Mouse (Mus musculus) naive thymus-derived CD4-positive, alpha-beta T cell, adult 2 months (primary cell): Measurements from ENCODE around the gene Gm4778.
"Not testable (repeated sequence)": the region's sequence is repeated elsewhere in the genome, so short reads cannot be mapped to it uniquely, and the experiment has no call there.

Experiments used
- DNase-seq: peaks from one replicate; pipeline ENCODE4 v3.0.0-alpha.2; 2011; ENCODE audit warnings: low read depth

Gene Gm4778

GRCm38 (mm10) chr3:94263736-94264135 is at the start of gene Gm4778:
Gene Gm4778, plus strand, starts transcription at chr3:94264036.
- DNase-seq, result not testable (repeated sequence)

- DNase-seq, result no peak
Measured at GRCm38 (mm10) chr3:94260598-94260997, 3.2 kb upstream of the Gm4778 start.

DNA sequence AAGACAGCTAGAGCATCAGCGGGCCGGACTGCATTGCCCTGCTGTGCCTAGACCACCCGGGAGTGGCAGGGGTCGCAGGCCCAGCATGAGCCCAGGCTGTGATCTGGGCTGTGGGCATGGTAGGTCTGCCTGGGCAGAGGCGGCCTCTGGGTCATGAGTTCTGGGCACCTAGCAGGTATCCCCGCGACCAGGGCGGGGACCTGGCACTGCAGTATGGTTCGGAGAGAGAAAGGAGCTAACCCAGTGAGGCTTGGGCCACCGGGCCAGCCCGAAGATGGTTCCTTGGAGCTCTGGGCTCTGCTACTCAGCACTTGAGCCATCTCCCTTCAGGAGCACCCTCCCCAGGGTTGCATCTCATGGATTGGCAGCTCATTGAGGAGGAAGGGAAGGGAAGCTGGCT is 12.2 kb downstream of the Gm4778 start:
- no peak for DNase-seq

GRCm38 (mm10) chr3:94305457-94305856 is 41.6 kb downstream of the Gm4778 start:
- DNase-seq, result no peak

- no peak for DNase-seq
Measured at GRCm38 (mm10) chr3:94306975-94307374, 43.1 kb downstream of the Gm4778 start.

- DNase-seq, result peak; percentile 93
Measured at GRCm38 (mm10) chr3:94309633-94310363, 46.0 kb downstream of the Gm4778 start, which contains the start of gene Them4. Gene Them4, plus strand, starts transcription at chr3:94310089.

- no peak for DNase-seq
Measured at GRCm38 (mm10) chr3:94310491-94310890, 46.7 kb downstream of the Gm4778 start.

DNA sequence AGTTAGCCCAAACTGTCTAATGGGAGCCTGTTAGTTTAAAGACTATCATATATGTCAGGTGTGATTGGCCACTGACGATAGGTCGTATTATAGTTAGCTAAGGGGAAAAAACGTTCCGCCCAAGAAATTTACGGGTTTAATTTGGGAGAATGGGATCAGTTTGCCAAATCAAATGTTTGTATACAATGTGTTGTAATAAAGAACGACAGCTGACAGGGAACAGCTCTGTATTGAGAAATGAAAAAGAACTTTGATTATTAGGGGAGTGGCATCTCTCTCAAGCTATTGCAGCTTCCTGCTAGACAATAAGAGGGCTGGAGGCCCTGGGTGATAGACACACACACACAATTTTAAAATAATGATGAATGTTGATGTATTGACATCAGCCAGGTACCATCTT is 47.1 kb downstream of the Gm4778 start:
- DNase-seq, result no peak

GRCm38 (mm10) chr3:94311376-94311775 is 47.5 kb downstream of the Gm4778 start:
- no peak for DNase-seq
